Mouse (Mus musculus) forebrain, embryonic 11.5 days (tissue): ENCODE data around the gene Ptpn13. TPM values are rescaled to one million over a fixed set of nuclear protein-coding genes. Genes with fewer than 3 reads are reported as not detected.

Experiments
- ATAC-seq: fragments of 200-750 bp; cut with Nextera tagmentation; replicated peaks from 2 replicates; pipeline ENCODE4 v1.8.0; 2017; ENCODE audit warnings: moderate TSS enrichment; ENCODE audit not compliant: low FRiP score
- DNase-seq: peaks from one replicate; pipeline ENCODE4 v3.0.0-alpha.2; 2017; ENCODE audit warnings: low spot score
- H3K27ac ChIP-seq: fragments of 300-500 bp; sonication (generic); 2 replicates; pipeline ENCODE4 v1.5.1; 2014; ENCODE audit warnings: low read depth, low read length
- H3K27me3 ChIP-seq: fragments of 300-500 bp; sonication (generic); 2 replicates; pipeline ENCODE4 v1.6.1; 2014; ENCODE audit warnings: mild to moderate bottlenecking, low read length, mixed read lengths; ENCODE audit not compliant: control insufficient read depth, insufficient read depth
- H3K36me3 ChIP-seq: fragments of 300-500 bp; sonication (generic); 2 replicates; pipeline ENCODE4 v1.6.1; 2014; ENCODE audit warnings: mild to moderate bottlenecking, low read length, moderate library complexity, mixed read lengths; ENCODE audit not compliant: control insufficient read depth, insufficient read depth
- H3K4me1 ChIP-seq: fragments of 300-500 bp; sonication (generic); replicated peaks from 2 replicates; pipeline ENCODE4 v1.6.1; 2014; ENCODE audit warnings: low read length, mixed read lengths; ENCODE audit not compliant: control insufficient read depth, insufficient read depth
- H3K4me2 ChIP-seq: fragments of 300-500 bp; sonication (generic); 2 replicates; pipeline ENCODE4 v1.6.1; 2014; ENCODE audit warnings: low read depth, mild to moderate bottlenecking, low read length, moderate library complexity, mixed read lengths; ENCODE audit not compliant: severe bottlenecking
- H3K4me3 ChIP-seq: fragments of 300-500 bp; sonication (generic); 2 replicates; pipeline ENCODE4 v1.5.1; 2014; ENCODE audit warnings: low read depth, low read length
- H3K9ac ChIP-seq: fragments of 300-500 bp; sonication (generic); 2 replicates; pipeline ENCODE4 v1.6.1; 2014; ENCODE audit warnings: low read length
- H3K9me3 ChIP-seq: fragments of 300-500 bp; sonication (generic); 2 replicates; pipeline ENCODE4 v1.6.1; 2016; ENCODE audit warnings: low read length, mixed read lengths; ENCODE audit not compliant: control insufficient read depth
- WGBS: fragments of 180-500 bp; shearing (Covaris S2); extraction: QIAGEN DNeasy Blood & Tissue Kit; methylation state at CpG from one replicate; pipeline ENCODE4 v1.1.7; 2014; 5-methylcytosine and 5-hydroxymethylcytosine counted together
- polyA plus RNA-seq: library from polyadenylated mRNA; unstranded; fragments of >200 nt; fragmentation: Nextera tagmentation; extraction: Ambion mirVana; gene quantifications from 2 replicates; pipeline ENCODE4 v1.2.1, GENCODE M21; 2014

Ptpn13 gene
- polyA plus RNA-seq, 1 experiment from 2014 or later = 20.3 TPM

DNA sequence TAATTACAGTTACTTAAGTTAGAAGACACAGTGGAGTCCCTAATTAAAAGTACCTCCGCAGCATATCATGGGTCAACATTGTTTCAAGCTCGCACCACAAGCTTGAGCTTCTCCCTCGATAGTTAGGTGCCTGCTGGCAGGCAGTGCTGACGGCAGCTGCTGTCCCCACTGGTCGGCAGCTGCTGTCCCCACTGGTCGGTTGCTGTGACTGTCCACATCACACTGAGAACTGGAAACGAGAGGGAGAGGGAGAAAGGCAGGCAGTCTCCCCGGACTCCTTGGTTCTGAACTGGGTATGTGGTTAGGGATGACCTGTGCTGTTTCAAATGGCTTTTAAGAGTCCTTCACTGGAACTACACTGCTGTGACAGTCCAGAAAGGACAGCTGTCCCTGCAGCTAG is 33.4 kb downstream of the Ptpn13 start:
- 37% methylated on average over 8 of the region's 8 CpGs for WGBS
- H3K4me1 ChIP-seq = no peaks in the 10 kb centered on the region; the same call in none of the 2 replicates
- H3K27me3 ChIP-seq = no peaks in the 10 kb centered on the region
- DNase-seq (no peak), ATAC-seq (no peak)
- H3K27ac ChIP-seq = no peak overlapping the region
- H3K36me3 ChIP-seq = no peaks in the 10 kb centered on the region
- no peak overlapping the region for H3K9ac ChIP-seq
- no peaks in the 10 kb centered on the region for H3K9me3 ChIP-seq
- H3K4me3 ChIP-seq = no peak overlapping the region
- H3K4me2 ChIP-seq = no peak overlapping the region

DNA sequence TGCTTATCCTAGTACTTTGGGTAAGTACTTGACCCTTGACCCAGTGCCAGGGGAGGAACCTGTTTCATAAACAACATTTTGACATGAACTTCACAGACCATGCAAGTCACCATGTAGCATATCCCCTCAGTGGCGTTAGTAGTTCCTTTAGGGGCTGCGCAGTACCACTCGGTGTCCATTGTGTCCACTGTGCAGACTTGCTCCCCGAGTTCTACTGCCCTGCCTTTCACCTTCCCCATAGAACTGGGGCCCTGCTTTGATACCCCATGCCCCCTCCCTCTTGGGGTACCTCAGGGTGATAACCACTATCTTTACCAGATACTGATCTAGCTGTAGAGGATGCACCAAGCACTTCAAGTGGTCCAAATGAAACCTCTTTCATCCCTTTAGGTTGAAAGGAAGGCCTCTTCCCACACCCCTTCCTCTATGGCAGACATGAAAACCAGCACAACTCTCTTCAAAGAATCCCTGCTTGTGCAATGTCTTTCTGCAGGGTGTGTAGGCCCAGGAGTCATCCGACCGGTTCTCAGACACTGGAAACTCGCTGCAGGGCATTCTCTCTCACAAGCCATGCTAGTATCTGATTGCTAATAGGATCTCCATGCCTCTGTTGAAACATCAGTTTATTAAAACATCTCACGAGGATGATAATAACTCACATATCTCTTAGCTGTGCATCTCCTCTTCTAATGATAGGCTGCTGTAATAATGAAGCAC is 34.1 kb downstream of the Ptpn13 start:
- H3K27ac ChIP-seq = no peak overlapping the region
- no peaks in the 10 kb centered on the region for H3K36me3 ChIP-seq
- H3K9me3 ChIP-seq = no peaks in the 10 kb centered on the region
- H3K27me3 ChIP-seq = no peaks in the 10 kb centered on the region
- H3K9ac ChIP-seq = no peak overlapping the region
- no peak overlapping the region for H3K4me3 ChIP-seq
- DNase-seq = no peak
- no peaks in the 10 kb centered on the region; the same call in none of the 2 replicates for H3K4me1 ChIP-seq
- no peak overlapping the region for H3K4me2 ChIP-seq
- ATAC-seq = no peak
- WGBS = 88% methylated on average over 8 of the region's 8 CpGs

DNA sequence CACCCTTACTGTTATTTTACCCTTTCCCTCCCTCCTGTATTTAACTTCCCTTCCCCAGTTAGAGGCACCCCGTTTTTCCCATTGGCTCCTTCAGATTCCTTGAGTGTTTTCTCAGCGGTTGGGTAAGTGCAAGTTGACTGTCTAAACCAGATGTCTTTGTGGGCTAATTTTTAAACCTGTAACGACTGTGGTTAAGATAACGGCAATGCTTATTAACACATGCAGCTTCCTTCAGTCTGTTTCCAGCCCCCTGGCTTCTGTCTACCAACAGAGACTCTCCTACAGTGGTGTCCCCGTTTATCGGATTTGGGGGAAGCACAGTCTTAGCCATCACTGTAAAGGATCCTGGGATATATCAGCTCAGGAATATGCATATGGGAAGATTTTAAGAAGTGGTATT is 35.9 kb downstream of the Ptpn13 start:
- Histone ChIP-seq H3K27ac (no peak overlapping the region), H3K4me3 (no peak overlapping the region), H3K4me2 (no peak overlapping the region), H3K9ac (no peak overlapping the region), H3K27me3 (no peaks in the 10 kb centered on the region), H3K9me3 (no peaks in the 10 kb centered on the region), H3K4me1 (no peaks in the 10 kb centered on the region; the same call in none of the 2 replicates), H3K36me3 (no peaks in the 10 kb centered on the region)
- DNase-seq (no peak), ATAC-seq (no peak)
- 86% methylated on average over 6 of the region's 6 CpGs for WGBS

DNA sequence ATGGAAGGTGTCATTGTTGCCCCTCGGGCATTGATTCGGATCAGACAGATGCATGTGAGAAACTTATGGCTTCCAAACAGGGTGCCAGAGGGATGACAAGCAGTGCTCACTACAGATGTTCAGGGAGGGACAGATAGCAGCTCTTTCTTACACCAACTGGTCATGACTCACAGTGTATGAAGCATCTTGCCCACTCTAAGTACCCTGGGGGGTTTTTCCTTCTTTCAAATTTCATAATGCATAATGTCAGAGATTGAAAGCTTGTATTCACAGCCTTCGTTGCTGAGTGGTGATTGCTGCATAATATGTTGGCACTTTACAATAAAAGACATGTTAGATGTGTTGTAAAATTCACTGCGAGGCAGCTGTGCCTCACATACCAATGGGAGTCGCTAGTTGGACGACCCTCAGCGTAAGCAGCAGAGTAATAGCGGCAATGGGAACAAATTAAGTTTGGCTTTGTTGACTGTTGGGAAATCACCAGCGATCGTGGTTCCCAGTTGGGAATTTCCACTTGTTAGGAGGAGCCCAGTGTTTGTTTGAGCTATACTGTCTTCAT is 38.7 kb downstream of the Ptpn13 start:
- no peak for DNase-seq
- Histone ChIP-seq H3K4me2 (no peak overlapping the region), H3K36me3 (no peaks in the 10 kb centered on the region), H3K27me3 (no peaks in the 10 kb centered on the region), H3K9ac (no peak overlapping the region), H3K4me1 (no peaks in the 10 kb centered on the region; the same call in 1 of the 2 replicates), H3K27ac (no peak overlapping the region), H3K4me3 (no peak overlapping the region), H3K9me3 (no peaks in the 10 kb centered on the region)
- 80% methylated on average over 10 of the region's 10 CpGs for WGBS
- ATAC-seq = no peak

DNA sequence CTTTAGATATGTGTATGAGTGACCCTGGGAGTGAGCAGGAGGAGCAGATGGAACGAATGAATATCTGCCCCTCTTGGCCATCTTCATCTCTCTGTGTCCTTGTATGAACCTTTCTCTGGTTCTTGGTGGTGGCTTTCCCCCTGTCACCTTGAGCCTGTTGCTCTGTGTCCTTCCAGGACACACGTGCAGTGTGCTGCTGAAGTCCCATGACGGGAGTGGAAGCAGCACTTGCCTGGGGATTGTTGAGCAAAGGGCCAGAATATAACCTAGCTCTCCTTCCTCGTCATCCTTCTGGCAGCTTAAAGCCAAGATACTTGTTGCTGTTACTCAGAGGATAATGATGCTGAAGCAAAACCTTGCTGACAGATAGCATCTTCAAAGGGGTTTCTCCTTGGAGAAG is 39.3 kb downstream of the Ptpn13 start:
- no peak overlapping the region for H3K9ac ChIP-seq
- H3K4me3 ChIP-seq = no peak overlapping the region
- 86% methylated on average over 4 of the region's 4 CpGs for WGBS
- no peak for DNase-seq
- no peaks in the 10 kb centered on the region for H3K36me3 ChIP-seq
- H3K9me3 ChIP-seq = no peaks in the 10 kb centered on the region
- no peaks in the 10 kb centered on the region for H3K27me3 ChIP-seq
- H3K4me1 ChIP-seq = no peaks in the 10 kb centered on the region; the same call in 1 of the 2 replicates
- no peak for ATAC-seq
- H3K4me2 ChIP-seq = no peak overlapping the region
- no peak overlapping the region for H3K27ac ChIP-seq

DNA sequence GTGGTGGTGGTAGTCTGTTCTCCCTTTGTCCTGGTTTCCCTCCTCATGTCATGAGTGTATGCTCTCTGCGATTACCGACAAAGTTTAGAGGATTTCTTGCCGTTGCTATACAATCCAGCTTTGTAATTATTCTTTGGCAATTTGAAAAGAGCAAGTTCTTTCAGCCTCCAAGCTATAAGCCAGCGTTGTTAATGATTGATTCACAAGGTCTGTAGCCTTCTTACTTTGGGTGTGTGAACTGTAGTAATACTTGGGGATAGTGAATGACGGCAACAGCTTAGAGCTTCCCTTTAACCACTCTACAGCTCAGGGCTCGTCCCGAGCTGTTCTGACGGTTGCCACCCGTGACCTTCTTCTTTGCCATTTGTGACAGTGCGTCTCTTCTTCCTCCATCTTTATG is 39.8 kb downstream of the Ptpn13 start:
- ATAC-seq = no peak
- H3K4me2 ChIP-seq = no peak overlapping the region
- WGBS = 82% methylated on average over 10 of the region's 10 CpGs

DNA sequence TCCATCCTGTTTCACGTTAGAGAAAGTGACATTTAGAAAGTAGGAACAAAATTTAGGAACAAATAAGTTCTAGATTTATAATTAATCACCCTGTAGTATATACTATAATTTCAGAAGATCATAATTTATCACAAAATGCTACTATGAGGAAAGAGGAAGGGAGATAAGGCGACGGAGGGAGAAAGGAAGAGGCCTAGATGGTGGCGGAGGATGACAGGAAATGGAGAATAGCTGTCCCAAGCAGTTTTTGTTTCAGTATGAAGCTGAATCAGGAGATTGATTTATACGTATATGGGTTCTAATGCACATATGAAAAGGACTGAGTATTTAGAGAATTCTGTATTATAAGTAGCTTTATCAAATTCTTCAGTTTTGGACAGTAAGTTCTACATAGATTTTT is 47.7 kb downstream of the Ptpn13 start:
- Histone ChIP-seq H3K4me3 (no peak overlapping the region), H3K27ac (no peak overlapping the region), H3K4me2 (no peak overlapping the region), H3K9me3 (no peaks in the 10 kb centered on the region), H3K9ac (no peak overlapping the region), H3K27me3 (no peaks in the 10 kb centered on the region), H3K36me3 (no peaks in the 10 kb centered on the region), H3K4me1 (no peaks in the 10 kb centered on the region)
- DNase-seq (no peak), ATAC-seq (no peak)
- WGBS = 86% methylated on average over 5 of the region's 5 CpGs

More for the DNA sequence above, 39.8 kb downstream of the Ptpn13 start:
- Histone ChIP-seq H3K27me3 (no peaks in the 10 kb centered on the region), H3K4me3 (no peak overlapping the region), H3K4me1 (no peaks in the 10 kb centered on the region; the same call in 1 of the 2 replicates), H3K27ac (no peak overlapping the region), H3K9me3 (no peaks in the 10 kb centered on the region), H3K9ac (no peak overlapping the region), H3K36me3 (no peaks in the 10 kb centered on the region)
- no peak for DNase-seq

DNA sequence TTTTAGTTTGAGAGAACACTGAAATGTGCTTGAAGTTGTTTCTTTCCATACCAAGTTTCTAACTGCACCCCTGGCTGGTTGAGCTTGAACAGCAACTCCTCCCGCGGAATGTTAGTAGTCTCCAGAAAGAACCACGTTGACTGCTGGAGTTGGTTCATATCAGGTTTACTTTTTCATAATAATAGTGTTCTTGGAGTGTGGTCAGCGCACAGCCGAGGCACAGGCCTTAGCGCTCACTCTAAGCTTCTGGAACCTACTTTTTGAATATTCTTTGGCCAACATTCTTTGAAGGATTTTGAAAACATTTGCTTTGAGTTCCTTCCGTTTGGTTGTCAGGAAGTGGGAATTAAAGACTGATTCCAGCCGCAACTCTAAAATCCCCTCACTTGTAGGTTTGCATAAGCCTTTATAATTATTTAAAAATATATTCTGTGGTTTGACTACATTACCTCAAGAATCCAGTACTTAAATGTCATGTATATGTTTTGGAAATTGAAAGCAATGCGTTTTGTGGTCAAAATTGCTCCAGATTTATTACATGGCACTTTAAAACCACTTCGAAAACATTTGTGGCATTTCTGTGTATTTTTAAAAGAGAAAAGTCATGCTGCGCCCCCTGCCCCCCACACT is 48.6 kb downstream of the Ptpn13 start:
- H3K27ac ChIP-seq = no peak overlapping the region
- no peak for ATAC-seq
- no peak overlapping the region for H3K4me2 ChIP-seq
- 90% methylated on average over 11 of the region's 11 CpGs for WGBS
- no peak overlapping the region for H3K4me3 ChIP-seq
- no peak overlapping the region for H3K9ac ChIP-seq
- no peak for DNase-seq
- H3K9me3 ChIP-seq = no peaks in the 10 kb centered on the region
- no peaks in the 10 kb centered on the region for H3K27me3 ChIP-seq
- no peaks in the 10 kb centered on the region for H3K36me3 ChIP-seq
- no peaks in the 10 kb centered on the region for H3K4me1 ChIP-seq
